Mouse (Mus musculus) liver, embryonic 14.5 days (tissue): Measurements from ENCODE around the gene Srl.

Source experiments
- CTCF ChIP-seq: IDR thresholded peaks from 2 replicates; pipeline ENCODE4 v1.5.1; 2016; ENCODE audit warnings: antibody characterized with exemption, low read depth, control low read depth
- EP300 ChIP-seq: IDR thresholded peaks from 2 replicates; pipeline ENCODE4 v1.6.1; 2016; ENCODE audit warnings: antibody characterized with exemption, low read depth

GRCm38 (mm10) chr16:4557949-4558348 lies 16.3 kb upstream of the Srl start:
- TF ChIP-seq CTCF (no peak), EP300 (no peak)
